Mouse (Mus musculus) frontal cortex, postnatal 25 days (tissue): ENCODE results near the gene Poc1b.

ENCODE experiments used
- DNase-seq, 2 experiments: peaks; one replicate each; pipeline ENCODE4 v3.0.0; 2022; ENCODE audit warnings: low spot score in 2 of 2

Poc1b gene

DNA sequence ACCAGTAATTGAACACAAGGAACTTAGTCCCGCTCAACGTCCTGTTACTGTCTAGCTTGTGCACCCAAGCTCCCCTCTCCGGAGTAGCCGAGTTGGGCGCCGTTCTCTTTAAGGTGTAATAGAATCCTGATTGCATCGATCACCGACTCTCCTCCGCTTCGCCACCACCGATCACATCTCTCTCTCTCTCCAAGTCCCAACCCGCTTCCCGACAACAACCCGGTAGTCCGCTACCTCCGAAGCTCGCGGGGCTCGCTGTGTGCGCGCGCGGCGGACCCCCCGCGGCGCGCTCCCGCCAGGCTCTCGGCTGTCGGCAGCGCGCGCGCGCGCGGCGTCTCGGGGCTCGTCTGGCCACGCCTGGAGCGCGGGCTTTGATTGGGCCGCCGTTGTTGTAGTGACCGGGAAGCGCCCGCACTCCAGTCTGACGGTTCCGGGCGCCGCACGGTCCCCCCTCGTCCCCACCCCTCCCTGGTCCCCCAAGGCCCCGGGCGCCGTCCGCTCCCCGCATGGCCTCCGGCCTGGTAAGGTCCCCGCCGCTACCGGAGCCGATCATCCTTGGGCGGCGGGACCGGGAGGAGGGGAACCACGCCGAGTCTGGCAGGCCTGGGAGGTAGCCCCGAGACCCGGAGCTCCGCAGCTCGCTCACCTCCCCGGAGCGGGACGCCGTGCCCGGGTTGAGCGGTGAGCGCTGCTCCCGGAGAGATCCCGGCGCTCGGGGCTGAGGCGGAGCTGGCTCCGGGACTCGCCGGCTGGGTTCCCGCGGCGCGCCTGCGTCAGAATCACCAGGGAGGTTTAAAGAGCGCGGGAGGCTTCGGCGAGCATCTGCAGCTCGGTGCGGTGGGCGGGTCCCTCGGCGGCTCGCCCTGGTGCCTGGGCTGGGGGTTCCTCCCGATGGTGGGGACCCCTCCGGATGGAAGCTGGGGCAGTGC, at the start of gene Poc1b:
TSS of gene Poc1b (plus strand) at position 334 of the 929 bp plus-strand sequence.
- peak; percentile 54 to 61 for DNase-seq

- no peak for DNase-seq
Observed at GRCm38 (mm10) chr10:99060588-99060987, 46.2 kb upstream of the Poc1b start.

DNA sequence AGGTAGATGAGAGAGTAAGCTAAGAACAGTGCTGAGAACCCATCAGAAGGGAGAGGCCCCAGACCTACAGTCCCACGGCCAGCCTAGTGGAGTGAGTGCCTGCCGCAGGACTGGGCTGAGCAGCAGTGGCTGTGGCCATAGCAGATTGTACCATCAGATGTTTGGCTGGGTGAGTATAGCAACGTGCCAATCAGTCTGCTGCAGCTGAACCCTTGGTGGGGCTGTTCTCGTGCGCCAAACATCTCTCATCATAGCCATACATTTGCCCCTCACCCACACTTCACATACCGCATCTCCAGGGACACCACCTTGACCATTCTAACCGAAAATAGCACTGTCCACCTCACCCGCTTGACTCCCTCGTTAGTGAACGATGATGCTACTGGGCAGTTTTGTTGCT, 45.4 kb upstream of the Poc1b start:
- no peak for DNase-seq

DNA sequence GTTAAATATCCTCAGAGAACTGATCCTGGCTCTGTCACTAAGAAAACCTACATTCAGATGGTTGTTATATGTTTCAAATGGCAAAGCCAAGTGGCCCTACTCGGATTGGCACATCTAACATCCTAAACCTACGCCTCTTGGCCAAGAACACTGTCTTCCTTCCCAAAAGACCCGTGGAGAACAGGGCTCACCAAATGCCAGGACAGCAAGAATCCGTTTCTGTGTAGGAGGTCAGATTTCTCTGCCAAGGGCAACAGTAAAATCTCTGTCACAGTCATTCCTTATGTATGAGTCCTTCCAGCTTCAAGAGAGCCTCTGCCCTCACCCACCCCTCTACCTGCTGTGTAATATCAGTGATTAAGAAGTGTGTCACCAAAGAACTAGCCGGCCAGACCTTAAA, 44.3 kb upstream of the Poc1b start:
- no peak for DNase-seq

GRCm38 (mm10) chr10:99076113-99076895, 30.5 kb upstream of the Poc1b start:
- DNase-seq: no peak

- no peak for DNase-seq
Observed at GRCm38 (mm10) chr10:99078621-99079020, 28.2 kb upstream of the Poc1b start.

DNA sequence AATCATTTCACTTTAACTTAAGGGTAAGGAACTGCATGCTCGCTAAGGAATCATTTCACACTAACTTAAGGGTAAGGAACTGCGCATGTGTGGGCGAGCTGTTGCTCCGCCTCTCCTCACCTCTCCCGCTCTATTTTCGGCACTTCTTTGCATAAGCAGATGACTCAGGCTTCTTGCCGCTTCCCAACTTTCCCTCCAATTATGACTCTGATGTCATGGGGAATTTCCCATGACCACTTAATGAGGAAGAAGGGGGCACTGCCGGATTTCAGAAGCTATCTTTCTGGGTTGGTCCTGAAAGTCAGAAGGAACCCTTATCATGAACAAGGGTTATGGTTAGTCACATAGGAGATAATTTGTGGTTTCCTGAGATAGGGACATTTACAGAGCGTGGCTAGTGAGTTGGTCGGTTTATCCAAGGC, 25.3 kb upstream of the Poc1b start:
- peak in 1 of 2 experiments; percentile 25 for DNase-seq

DNA sequence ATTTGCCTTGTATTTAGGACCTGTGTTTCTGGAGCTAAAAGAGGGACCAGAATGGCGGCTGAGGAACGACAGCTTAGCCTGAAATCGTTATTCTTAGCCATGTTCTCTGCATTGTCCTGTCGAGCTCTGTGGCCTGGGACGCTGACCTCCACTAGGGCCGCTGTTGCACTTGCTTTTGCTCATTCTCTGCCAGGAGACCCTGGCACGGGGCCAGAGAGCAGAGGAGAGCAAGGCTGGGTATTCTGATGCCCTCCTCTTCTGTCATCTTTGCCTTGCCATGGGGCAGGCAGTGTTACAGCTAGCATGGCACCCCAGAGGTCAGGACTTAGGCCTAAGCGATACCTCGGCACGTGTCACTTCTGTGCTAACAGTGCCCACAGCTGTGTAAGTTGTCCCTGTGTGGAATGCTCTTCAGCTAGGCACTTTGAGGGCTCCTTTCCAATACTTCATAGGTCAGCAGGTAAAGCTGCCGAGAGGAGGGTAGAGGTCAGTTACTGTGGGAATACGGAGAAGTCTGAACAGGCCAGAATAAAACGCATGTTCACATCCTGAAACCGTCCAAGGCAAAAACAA, 23.3 kb upstream of the Poc1b start:
- DNase-seq: no peak

DNA sequence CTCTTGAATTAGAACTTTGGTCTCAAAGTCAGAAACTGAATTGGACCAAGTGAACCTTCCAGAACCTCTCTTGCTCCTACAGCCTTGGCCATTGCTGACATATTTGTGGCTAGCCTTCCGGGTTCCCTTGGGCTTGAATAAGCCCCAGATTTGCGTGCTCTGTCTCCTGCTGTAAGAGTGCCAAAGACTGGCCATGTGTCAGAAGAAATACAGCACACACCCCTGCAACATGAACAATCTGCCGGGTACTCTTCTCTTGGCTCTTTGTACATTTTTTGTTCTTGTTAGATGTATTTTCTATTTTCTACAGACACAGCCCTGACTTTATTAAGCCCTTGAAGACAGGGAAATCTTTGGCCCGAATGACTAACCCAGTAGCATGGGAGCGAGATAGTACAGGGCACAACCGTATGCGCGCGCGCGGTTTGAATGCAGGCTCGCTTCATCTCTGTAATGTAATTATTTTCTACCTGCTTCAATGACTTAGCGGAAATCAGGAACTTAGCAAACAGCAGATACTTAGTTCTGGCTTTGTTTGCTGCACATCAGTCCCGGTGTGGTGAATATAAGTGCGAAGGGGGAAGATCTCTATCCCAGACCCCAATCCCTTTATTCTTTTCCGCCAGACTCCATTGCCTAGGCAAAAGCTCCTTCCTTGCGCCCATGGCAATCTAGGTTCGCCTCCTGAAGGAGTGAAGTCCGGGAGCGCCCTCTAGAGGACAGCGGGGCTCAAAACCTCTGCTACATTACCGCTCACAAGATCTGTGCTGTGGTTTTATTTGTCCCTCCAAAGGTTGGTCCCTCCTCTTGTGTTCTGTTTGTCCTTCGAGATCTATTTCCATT, 22.2 kb upstream of the Poc1b start:
- DNase-seq: peak; percentile 84 to 87

DNA sequence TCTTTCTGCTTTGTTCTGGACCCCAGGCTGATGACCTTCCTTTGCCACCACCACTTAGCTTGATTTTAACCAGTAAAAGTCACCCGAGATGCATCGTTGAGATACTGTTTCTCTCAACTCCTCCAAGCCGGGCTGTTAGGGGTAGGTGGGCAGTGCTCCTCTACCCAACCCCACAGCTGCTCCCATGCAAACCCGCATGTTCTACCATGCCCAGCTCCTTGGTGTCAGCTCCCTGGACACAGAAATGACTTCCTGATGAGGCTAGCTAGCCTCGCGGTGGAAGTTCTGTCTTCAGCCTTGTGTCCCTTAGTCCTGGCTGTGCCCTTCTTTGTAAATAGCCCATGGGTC, 21.6 kb upstream of the Poc1b start:
- DNase-seq: no peak

- DNase-seq: no peak
Observed at GRCm38 (mm10) chr10:99086029-99086428, 20.8 kb upstream of the Poc1b start.

- peak in 1 of 2 experiments; percentile 2 for DNase-seq
Observed at GRCm38 (mm10) chr10:99089906-99090305, 16.9 kb upstream of the Poc1b start.

DNA sequence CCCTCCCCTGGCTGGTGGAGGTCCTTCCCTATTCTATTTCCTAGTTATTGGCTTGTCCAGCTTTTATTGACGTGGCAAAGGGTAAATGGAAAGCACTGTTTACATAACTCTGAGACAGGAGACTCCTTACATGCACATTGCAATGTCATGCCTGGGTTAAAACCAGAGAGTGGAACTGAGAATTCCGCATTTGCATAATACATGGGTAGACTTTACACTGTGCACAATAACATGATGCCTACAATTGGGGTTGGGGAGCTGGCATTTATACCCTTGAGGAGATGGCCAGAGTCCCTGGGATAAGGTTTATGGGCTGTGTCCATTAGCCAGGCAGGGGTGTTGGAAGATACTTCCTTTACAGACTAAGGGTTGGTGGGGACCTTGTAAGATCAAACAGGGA, 13.5 kb upstream of the Poc1b start:
- DNase-seq: no peak

DNA sequence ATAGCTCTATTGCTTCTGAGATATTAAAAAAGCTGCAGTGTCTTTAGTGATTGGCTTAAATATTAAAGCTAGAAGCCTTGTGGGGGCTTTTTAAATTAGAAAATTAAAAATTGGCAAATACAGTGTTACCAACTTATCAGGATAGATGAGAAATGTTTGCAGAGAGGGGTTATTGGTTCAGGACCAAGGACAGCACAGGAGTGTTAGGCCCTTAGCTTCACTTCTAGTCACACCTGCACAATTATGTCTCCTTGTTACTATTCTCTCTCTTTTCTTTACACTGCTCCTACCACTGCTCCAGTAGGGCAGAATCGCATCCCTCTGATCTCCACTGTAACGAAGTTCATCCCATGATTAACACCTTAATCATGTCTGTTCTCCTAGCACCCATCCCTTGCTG, 11.7 kb upstream of the Poc1b start:
- no peak for DNase-seq

DNA sequence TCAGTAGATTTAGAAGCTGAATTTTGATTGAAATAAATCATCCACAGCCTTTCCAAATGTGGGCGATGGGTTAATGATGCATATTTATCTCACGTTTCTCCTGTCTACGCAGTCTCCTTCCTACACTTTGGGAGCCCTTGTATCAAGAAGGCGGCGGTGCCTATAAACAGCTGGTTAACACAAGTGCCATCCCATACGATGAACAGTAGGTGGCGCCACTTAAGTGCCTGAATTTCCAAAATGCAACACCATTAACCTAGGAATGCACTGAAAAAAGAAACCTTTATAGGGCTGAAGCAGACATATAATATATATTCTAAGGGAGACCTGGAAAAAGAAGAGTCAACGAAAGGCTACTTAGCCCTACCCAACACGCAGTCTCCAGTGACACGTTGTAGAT, 9.5 kb upstream of the Poc1b start:
- no peak for DNase-seq

- DNase-seq: no peak
Observed at GRCm38 (mm10) chr10:99105522-99105921, 1.3 kb upstream of the Poc1b start.

DNA sequence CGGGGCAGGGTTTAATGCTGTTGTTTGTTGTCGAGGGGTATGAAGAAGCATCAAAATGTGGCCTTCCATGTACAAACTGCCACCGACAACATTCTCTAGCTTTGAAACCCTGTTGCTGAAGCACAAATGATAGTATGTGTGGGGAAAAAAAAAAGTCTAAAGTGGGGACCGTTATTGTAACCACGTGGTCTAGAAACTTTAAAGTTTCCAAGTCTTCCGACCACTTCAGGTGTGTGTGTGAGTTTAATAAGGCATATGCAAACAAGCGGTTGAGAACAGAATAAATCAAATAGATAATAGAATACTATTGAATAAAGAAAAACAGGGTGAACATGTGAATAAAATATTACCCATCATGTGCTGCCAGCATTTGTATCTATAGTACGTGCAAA, 529 bp upstream of the Poc1b start:
- no peak for DNase-seq

GRCm38 (mm10) chr10:99107964-99108363, 1.1 kb downstream of the Poc1b start, which contains the start of gene Galnt4:
TSS of gene Galnt4 (plus strand) at chr10:99108159.
- DNase-seq: no peak

DNA sequence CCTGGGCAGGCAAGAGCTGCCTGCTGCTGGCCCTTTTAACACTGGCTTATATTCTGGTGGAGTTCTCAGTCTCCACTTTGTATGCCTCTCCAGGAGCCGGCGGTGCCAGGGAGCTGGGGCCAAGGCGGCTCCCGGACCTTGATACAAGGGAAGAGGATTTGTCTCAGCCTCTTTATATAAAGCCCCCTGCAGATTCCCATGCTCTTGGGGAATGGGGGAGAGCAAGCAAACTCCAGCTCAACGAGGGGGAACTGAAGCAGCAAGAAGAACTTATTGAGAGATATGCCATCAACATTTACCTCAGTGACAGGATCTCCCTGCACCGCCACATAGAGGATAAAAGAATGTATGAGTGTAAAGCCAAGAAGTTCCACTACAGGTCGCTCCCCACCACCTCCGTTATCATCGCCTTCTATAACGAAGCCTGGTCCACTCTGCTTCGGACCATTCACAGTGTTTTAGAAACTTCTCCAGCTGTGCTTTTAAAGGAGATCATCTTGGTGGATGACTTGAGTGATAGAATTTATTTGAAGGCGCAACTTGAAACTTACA, 1.7 kb downstream of the Poc1b start:
- no peak for DNase-seq

DNA sequence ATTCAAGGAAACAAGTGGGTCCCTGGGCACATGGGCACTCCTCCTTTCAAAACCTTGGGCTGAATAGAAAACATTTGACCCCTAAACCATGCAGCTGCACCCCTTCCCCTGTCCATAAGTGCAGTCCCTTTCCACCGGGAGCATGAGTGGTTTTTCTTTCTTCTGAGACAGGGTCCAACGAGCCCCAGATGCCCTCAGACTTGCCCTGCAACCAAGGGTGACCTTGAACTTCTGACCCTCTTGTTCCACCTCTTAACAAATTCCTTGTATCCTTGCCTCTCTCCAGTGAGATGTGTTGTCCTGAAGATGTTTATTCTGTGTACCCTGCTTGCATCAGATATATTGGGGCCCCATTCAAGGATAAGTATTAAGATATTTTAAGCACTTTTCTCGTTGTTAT, 6.7 kb downstream of the Poc1b start:
- no peak for DNase-seq

DNA sequence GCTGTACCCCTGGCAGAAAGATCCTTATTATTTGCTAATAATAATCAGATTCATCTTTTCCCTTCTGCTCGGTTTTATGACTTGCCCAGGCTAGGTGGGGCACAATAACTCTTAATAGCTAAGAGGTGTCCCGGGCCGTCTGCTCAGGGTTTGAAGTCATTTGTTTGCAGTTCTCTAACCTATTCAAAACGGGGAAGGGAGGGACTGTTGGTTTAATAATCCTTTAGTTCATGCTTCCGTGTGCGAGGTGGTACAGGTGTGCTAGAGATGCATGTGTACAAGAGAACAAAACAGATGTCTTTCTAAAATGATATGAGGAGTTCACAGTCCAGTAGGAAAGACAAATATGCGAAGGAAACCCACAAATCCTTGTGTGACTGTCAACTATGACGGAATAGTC, 7.5 kb downstream of the Poc1b start:
- DNase-seq: no peak
